Mouse (Mus musculus): ENCODE results near the gene Izumo1. TPM values are rescaled to one million over a fixed set of nuclear protein-coding genes. Genes with fewer than 3 reads are reported as not detected.

The Izumo1 gene
- polyA plus RNA-seq, 1 experiment from 2014 or later = not detected

GRCm38 (mm10) chr7:45627261-45627660, 5.7 kb downstream of the Izumo1 start, which contains the start of gene Rasip1:
Gene Rasip1, plus strand, starts transcription at chr7:45627488.
- Histone ChIP-seq H3K4me3 (ENCODE audit: low read depth, low read length) (peak within 1 kb of the TSS; percentile 52), H3K4me1 (ENCODE audit: control insufficient read depth, insufficient read depth, low read length) (0 out of 2 replicates have a peak, but pooled peaks cover 2% of the 10 kb centered on the region), H3K9me3 (replicated peaks; ENCODE audit: control insufficient read depth, low read length) (no peaks in the 10 kb centered on the region), H3K36me3 (ENCODE audit: control insufficient read depth, insufficient read depth, low read length) (no peaks in the 10 kb centered on the region), H3K27me3 (replicated peaks; ENCODE audit: control insufficient read depth, insufficient read depth, low read length) (no peaks in the 10 kb centered on the region), H3K9ac (ENCODE audit: low read length) (peak within 1 kb of the TSS; percentile 78), H3K27ac (ENCODE audit: low read depth, low read length) (peak within 1 kb of the TSS; percentile 90), H3K4me2 (ENCODE audit: low read length) (peak within 1 kb of the TSS; percentile 94)
- ATAC-seq = no peak
- DNase-seq (ENCODE audit: low spot score) = no peak
- WGBS = 93% methylated on average over 9 of the region's 9 CpGs

GRCm38 (mm10) chr7:45628364-45629294, 7.0 kb downstream of the Izumo1 start:
- Histone ChIP-seq H3K9ac (ENCODE audit: low read length) (peak overlapping the region; percentile 78), H3K9me3 (replicated peaks; ENCODE audit: control insufficient read depth, low read length) (no peaks in the 10 kb centered on the region), H3K36me3 (ENCODE audit: control insufficient read depth, insufficient read depth, low read length) (no peaks in the 10 kb centered on the region), H3K4me1 (ENCODE audit: control insufficient read depth, insufficient read depth, low read length) (0 out of 2 replicates have a peak, but pooled peaks cover 2% of the 10 kb centered on the region), H3K4me3 (ENCODE audit: low read depth, low read length) (peak overlapping the region; percentile 52), H3K27ac (ENCODE audit: low read depth, low read length) (peak overlapping the region; percentile 90), H3K27me3 (replicated peaks; ENCODE audit: control insufficient read depth, insufficient read depth, low read length) (no peaks in the 10 kb centered on the region), H3K4me2 (ENCODE audit: low read length) (peak overlapping the region; percentile 94)
- WGBS = under 1% methylated on average over 100 of the region's 105 CpGs
- peak; percentile 91 for DNase-seq (ENCODE audit: low spot score)
- peak; percentile 93 for ATAC-seq

- H3K27ac ChIP-seq (ENCODE audit: low read depth, low read length) = no peak overlapping the region
- no peak overlapping the region for H3K4me3 ChIP-seq (ENCODE audit: low read depth, low read length)
- no peak overlapping the region for H3K9ac ChIP-seq (ENCODE audit: low read length)
- no peaks in the 10 kb centered on the region for H3K36me3 ChIP-seq (ENCODE audit: control insufficient read depth, insufficient read depth, low read length)
- 74% methylated on average over 23 of the region's 23 CpGs for WGBS
- H3K27me3 ChIP-seq (replicated peaks; ENCODE audit: control insufficient read depth, insufficient read depth, low read length) = no peaks in the 10 kb centered on the region
- ATAC-seq (no peak), DNase-seq (ENCODE audit: low spot score) (no peak)
- 0 out of 2 replicates have a peak, but pooled peaks cover 2% of the 10 kb centered on the region for H3K4me1 ChIP-seq (ENCODE audit: control insufficient read depth, insufficient read depth, low read length)
- H3K4me2 ChIP-seq (ENCODE audit: low read length) = no peak overlapping the region
- no peaks in the 10 kb centered on the region for H3K9me3 ChIP-seq (replicated peaks; ENCODE audit: control insufficient read depth, low read length)
Measured at GRCm38 (mm10) chr7:45630064-45630907, 8.7 kb downstream of the Izumo1 start.

GRCm38 (mm10) chr7:45632499-45632898, 10.9 kb downstream of the Izumo1 start:
- peak; percentile 30 for DNase-seq (ENCODE audit: low spot score)
- Histone ChIP-seq H3K9me3 (replicated peaks; ENCODE audit: control insufficient read depth, low read length) (no peaks in the 10 kb centered on the region), H3K4me3 (ENCODE audit: low read depth, low read length) (peak overlapping the region; percentile 5; the same call in 1 of the 2 replicates), H3K27me3 (replicated peaks; ENCODE audit: control insufficient read depth, insufficient read depth, low read length) (no peaks in the 10 kb centered on the region), H3K36me3 (ENCODE audit: control insufficient read depth, insufficient read depth, low read length) (no peaks in the 10 kb centered on the region; the same call in 1 of the 2 replicates), H3K27ac (ENCODE audit: low read depth, low read length) (no peak overlapping the region), H3K9ac (ENCODE audit: low read length) (peak overlapping the region; percentile 49), H3K4me1 (ENCODE audit: control insufficient read depth, insufficient read depth, low read length) (0 out of 2 replicates have a peak, but pooled peaks cover 2% of the 10 kb centered on the region), H3K4me2 (ENCODE audit: low read length) (peak overlapping the region; percentile 44)
- WGBS = 17% methylated on average over 29 of the region's 35 CpGs
- no peak for ATAC-seq

- Histone ChIP-seq H3K4me1 (ENCODE audit: control insufficient read depth, insufficient read depth, low read length) (no peaks in the 10 kb centered on the region), H3K9me3 (replicated peaks; ENCODE audit: control insufficient read depth, low read length) (no peaks in the 10 kb centered on the region), H3K9ac (ENCODE audit: low read length) (no peak overlapping the region), H3K27ac (ENCODE audit: low read depth, low read length) (no peak overlapping the region), H3K4me3 (ENCODE audit: low read depth, low read length) (no peak overlapping the region), H3K27me3 (replicated peaks; ENCODE audit: control insufficient read depth, insufficient read depth, low read length) (no peaks in the 10 kb centered on the region), H3K4me2 (ENCODE audit: low read length) (no peak overlapping the region), H3K36me3 (ENCODE audit: control insufficient read depth, insufficient read depth, low read length) (no peaks in the 10 kb centered on the region; the same call in 1 of the 2 replicates)
- no peak for ATAC-seq
- DNase-seq (ENCODE audit: low spot score) = no peak
- WGBS = 89% methylated on average over 11 of the region's 11 CpGs
Measured at GRCm38 (mm10) chr7:45634946-45635681, 13.5 kb downstream of the Izumo1 start.

- Histone ChIP-seq H3K4me3 (ENCODE audit: low read depth, low read length) (no peak overlapping the region), H3K9ac (ENCODE audit: low read length) (no peak overlapping the region), H3K9me3 (replicated peaks; ENCODE audit: control insufficient read depth, low read length) (no peaks in the 10 kb centered on the region), H3K27ac (ENCODE audit: low read depth, low read length) (no peak overlapping the region), H3K27me3 (replicated peaks; ENCODE audit: control insufficient read depth, insufficient read depth, low read length) (no peaks in the 10 kb centered on the region), H3K4me2 (ENCODE audit: low read length) (no peak overlapping the region), H3K36me3 (ENCODE audit: control insufficient read depth, insufficient read depth, low read length) (no peaks in the 10 kb centered on the region; the same call in 1 of the 2 replicates), H3K4me1 (ENCODE audit: control insufficient read depth, insufficient read depth, low read length) (no peaks in the 10 kb centered on the region)
- WGBS = 84% methylated on average over 15 of the region's 15 CpGs
- no peak for ATAC-seq
- no peak for DNase-seq (ENCODE audit: low spot score)
Measured at GRCm38 (mm10) chr7:45635711-45636688, 14.4 kb downstream of the Izumo1 start.

GRCm38 (mm10) chr7:45637710-45638109, 16.1 kb downstream of the Izumo1 start:
- Histone ChIP-seq H3K9ac (ENCODE audit: low read length) (no peak overlapping the region), H3K27ac (ENCODE audit: low read depth, low read length) (no peak overlapping the region), H3K27me3 (replicated peaks; ENCODE audit: control insufficient read depth, insufficient read depth, low read length) (no peaks in the 10 kb centered on the region), H3K9me3 (replicated peaks; ENCODE audit: control insufficient read depth, low read length) (no peaks in the 10 kb centered on the region), H3K4me1 (ENCODE audit: control insufficient read depth, insufficient read depth, low read length) (peaks cover 6% of the 10 kb centered on the region), H3K36me3 (ENCODE audit: control insufficient read depth, insufficient read depth, low read length) (no peaks in the 10 kb centered on the region; the same call in 1 of the 2 replicates), H3K4me3 (ENCODE audit: low read depth, low read length) (no peak overlapping the region), H3K4me2 (ENCODE audit: low read length) (no peak overlapping the region; the same call in 1 of the 2 replicates)
- ATAC-seq (no peak), DNase-seq (ENCODE audit: low spot score) (no peak)
- 94% methylated on average over 6 of the region's 6 CpGs for WGBS
